Mouse (Mus musculus) small intestine, adult 2 months (tissue): ENCODE results near the gene Yjefn3.

Experiments
- CTCF ChIP-seq: fragments of 200-500 bp; IDR thresholded peaks from 2 replicates; pipeline ENCODE4 v1.5.1; 2012; ENCODE audit warnings: low read depth, mild to moderate bottlenecking, control low read depth, inconsistent platforms, low read length, moderate library complexity, mixed read lengths; ENCODE audit not compliant: insufficient replicate concordance, insufficient read length; ENCODE audit errors: extremely low read depth
- POLR2A ChIP-seq: fragments of 200-500 bp; IDR thresholded peaks from 2 replicates; pipeline ENCODE4 v1.6.1; 2012; ENCODE audit warnings: low read depth, mild to moderate bottlenecking, control low read depth, inconsistent platforms, low read length, moderate library complexity

- TF ChIP-seq CTCF (no peak), POLR2A (no peak)
These were observed 7.6 kb downstream of the Yjefn3 start for GRCm38 (mm10) chr8:69894836-69895332.
